Mouse (Mus musculus) mature B cell (primary cell): ENCODE data around the gene Sbf2.
"Not testable (repeated sequence)": the region's sequence is repeated elsewhere in the genome, so short reads cannot be mapped to it uniquely, and the experiment has no call there.

Source experiments
- in situ Hi-C: fragments of 300-500 bp; cut with MboI; formaldehyde crosslinking; loops from 2 replicates; pipeline ENCODE4 v1.14.3; 2019

Gene Sbf2

DNA sequence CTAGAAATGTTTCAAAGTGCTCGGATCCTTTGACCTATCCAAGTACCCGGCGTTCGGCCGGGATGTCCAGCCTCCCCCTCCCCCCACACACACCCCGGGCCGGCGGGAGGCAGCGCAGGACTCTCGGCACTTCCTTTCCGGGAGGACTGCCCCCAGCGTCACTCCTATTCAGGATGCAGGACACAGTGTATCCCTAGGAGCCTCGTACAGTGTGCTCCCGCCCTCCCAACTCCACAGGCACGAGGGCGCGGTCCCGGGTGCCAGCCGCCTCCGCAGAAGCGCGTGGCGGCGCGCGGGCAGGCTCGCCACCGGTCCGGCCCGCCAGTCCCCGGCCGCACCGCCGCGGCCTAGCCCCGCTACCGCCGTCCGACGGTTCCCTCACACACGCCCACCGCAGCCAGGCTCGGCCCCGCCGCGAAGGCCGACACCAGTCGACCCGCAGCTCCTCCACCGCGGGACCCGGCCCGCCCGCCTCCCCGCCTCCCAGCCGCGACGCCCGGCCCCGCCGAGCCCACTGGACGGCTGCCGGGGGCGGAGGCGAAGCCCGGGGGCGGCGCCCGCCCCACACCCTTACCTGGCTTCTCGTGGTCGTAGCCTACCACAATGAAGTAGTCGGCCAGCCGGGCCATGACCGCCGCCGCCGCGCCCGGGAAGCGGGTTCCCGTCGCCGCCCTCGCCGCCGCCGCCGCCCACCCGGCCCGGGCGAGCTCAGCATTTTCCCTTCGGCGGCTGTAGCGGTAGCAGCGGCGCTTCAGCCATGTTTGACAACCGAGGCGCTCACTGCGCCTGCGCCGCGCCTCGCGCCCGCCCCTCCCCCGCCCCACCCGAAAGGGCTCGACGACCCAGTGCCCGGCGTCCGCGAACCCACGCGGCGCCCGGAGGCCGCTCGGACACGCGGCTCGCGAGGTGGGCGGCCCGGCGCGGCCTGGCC is at the start of gene Sbf2:
Gene Sbf2 (minus strand): TSS at position 790 of the 931 bp plus-strand sequence.
- in situ Hi-C loops: no loop called here

- in situ Hi-C loops: no loop called here
Observed at GRCm38 (mm10) chr7:110658378-110658928, 43.7 kb upstream of the Sbf2 start.

- in situ Hi-C loops: no loop called here
Observed at GRCm38 (mm10) chr7:110655966-110656365, 41.2 kb upstream of the Sbf2 start.

GRCm38 (mm10) chr7:110655230-110655629 is 40.5 kb upstream of the Sbf2 start:
- in situ Hi-C loops: no loop called here

DNA sequence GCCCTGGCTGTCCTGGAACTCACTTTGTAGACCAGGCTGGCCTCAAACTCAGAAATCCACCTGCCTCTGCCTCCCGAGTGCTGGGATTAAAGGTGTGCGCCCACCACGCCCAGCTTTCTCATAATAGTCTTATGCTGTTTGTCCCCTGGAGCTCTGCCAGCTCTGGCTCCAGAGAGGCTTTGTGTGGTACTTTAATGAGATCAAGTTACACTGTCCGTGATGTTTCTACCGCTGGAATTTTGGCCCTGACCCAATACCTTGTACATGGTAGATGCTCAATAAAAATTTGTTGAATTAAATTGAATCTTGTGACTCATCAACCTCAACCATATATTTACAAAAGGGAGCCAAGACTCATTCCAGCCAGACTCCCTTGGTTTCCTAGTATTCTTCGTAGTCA is 36.4 kb upstream of the Sbf2 start:
- in situ Hi-C loops: no loop called here

DNA sequence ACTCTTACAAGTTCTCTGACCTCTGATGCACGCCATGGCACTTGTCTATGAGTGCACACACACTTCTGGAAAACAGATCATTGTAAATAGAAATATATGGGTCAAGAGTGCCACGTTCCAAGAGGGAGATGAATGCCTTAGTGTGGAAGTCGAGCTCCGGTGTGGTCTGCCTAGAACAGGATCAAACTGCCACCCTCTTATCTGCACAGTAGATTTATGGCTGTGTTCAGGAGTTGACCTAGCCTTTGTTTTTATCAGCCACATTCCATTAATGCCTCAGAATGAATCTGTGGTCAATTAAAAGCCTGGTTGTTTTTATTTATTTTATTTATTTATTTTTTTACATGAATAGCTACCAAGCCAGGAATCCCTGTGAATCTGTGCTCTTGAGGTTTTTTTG is 35.8 kb upstream of the Sbf2 start:
- in situ Hi-C loops: no loop called here

DNA sequence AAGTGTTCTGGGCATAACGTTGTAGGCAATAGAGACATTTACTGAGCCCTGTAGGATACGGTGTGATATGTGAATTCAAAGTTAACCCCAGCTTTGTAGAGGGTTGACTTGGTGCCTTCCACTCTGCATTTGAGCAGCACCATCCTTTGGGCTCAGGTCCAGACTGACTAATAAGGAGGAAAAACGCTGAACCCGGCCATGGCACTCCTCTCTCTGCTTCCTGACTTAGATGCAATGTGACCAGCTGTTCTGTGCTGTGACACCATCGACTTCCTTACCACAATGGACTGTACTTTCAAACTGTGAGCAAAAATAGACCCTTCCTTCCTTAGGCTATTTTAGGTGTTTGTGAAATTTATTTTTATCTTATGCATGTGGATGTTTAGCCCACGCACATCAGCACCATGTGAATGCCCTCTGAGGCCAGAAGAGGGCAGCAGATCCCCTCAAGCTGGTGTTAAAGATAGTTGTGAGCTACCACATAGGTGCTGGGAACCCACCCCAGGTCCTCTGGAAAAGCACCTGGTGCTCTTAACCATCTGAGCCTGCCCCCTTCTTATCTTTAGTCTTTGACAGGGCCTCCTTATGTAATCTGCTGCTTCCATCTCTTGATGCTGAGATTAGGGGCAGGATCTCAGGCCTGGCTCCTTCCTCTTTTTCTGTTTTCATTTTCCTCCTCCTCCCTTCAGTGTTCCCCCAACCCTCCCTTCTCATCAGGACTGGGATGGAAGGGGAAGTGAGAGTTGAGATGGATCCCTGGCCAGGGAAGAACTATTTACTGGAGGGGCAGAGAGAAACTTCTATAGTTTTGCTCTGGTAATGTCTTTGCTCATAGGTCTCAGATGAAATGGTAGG is 34.6 kb upstream of the Sbf2 start:
- in situ Hi-C loops: no loop called here

DNA sequence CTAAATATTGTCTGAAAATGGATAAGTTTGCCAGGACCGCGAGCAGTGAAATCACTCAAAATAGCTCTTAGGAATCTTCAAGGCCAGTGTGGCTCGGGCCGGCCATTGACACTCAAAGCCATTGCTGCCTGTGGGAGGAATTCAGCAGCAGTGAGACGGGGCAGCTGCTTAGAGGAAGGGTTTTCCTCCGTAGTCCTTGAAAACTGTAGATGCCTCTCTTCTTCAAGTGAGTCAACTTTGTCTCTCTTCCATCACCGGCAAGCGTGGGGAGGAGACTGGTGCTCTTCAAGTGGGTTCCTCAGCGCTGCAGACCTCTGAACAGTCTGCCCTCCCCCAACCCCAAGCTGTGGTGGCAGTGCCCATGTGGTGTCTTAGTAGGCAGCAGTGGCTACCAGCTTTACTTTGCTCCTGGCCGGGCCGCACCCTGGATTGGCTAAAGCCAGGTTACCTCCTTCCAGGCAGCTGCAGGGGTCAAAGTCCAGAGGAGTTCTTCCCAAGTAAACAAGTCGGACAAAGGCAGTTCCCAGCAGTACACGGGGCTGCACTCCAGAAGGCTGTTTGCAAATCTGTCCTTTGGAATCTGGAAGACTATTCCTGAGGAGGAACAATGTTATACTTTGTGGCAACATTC is 33.8 kb upstream of the Sbf2 start:
- in situ Hi-C loops: no loop called here

DNA sequence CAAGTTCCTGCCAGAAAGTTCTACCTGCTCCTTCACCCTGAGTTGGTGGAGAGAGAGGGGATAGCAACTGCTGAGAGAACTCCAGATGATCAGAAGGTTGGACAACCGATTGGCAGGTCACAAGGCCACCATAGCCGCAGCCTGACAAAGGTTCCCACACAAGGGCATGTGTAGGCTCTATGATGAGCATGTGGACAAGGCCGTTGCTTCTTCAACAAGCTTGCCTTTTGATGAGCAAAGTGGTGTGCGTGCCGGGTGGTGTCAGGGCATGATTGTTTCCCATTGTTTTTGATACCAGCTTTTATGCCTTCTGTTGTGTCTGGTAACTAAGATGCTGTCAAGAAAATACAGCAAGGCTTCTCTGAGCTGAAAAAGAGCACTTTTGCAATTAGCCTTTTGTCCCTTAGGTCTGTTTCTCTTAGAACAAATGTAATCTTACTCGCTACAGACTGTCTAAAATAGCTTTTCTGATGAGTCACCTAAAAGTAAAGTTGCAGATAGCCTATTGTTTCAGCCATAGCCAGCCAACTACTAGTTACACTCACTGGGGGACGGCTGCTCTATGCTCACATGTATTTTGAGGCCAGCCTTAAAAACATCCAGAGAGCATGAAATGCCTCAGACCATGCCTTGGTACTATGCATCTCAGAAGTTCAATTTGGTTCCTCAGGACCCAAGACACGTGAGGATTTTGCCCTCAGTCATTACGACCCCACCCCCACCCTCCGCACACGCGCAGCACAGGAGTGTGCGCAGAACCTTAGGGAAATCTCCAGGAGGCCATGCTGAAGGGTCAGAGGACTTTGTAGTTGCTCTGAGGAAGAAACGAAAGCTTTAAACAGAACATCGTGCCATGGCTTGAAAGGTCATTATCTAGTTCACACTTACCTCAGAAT is 33.1 kb upstream of the Sbf2 start:
- in situ Hi-C loops: no loop called here

DNA sequence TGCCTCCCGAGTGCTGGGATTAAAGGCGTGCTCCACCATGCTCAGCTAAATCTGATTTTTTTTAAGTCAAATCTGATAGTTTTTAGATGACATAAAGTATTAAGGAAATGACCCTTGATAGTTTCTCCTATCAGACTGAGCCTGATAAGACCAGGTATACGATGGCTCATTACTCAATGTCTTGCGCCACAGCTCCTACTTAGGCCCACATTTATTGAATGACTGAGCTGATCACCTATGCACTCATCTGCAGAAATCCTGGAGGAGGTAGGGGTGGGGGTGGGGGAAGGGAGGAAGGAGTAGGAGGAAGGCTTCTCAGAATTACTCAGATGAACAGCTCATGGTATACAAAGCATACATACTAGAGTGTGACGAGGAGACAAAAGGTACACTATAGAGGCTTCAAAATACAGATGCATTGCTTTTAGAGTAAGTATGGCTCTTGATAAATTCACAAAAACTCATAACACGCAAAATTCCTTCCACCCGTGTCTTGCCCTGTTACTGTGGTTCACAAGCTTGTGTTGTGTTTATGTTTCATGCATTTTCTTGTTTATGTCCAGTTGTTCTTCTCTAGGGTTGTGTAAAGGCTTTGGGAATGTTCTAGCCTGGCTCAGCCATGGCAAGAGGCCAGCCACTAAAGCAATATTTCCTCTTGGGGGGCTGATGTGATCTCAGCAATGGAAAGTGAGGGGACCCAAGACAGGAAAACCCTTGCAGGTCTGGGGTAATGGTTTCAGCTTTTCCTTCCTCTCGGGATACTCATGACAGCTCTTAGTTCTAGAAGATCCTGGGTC is 32.1 kb upstream of the Sbf2 start:
- in situ Hi-C loops: no loop called here

- in situ Hi-C loops: no loop called here
Observed at GRCm38 (mm10) chr7:110645859-110646258, 31.1 kb upstream of the Sbf2 start.

- in situ Hi-C loops: no loop called here
Observed at GRCm38 (mm10) chr7:110645311-110645710, 30.6 kb upstream of the Sbf2 start.

DNA sequence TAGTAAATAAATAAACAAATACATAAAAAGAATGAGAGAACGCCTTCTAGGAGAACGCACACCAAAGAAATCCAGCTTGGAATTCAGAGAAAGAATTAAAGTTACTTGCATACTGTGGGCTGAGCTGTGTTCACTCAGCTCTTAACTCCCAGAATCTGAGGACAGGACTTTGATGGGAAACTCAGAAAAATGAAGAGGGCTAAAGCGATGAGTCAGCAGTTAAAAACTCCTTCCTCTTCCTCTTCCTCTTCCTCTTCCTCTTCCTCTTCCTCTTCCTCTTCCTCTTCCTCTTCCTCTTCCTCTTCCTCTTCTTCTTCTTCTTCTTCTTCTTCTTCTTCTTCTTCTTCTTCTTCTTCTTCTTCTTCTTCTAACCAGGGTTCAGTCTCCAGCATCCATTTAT is 25.2 kb upstream of the Sbf2 start:
- in situ Hi-C loops: not testable (repeated sequence)

DNA sequence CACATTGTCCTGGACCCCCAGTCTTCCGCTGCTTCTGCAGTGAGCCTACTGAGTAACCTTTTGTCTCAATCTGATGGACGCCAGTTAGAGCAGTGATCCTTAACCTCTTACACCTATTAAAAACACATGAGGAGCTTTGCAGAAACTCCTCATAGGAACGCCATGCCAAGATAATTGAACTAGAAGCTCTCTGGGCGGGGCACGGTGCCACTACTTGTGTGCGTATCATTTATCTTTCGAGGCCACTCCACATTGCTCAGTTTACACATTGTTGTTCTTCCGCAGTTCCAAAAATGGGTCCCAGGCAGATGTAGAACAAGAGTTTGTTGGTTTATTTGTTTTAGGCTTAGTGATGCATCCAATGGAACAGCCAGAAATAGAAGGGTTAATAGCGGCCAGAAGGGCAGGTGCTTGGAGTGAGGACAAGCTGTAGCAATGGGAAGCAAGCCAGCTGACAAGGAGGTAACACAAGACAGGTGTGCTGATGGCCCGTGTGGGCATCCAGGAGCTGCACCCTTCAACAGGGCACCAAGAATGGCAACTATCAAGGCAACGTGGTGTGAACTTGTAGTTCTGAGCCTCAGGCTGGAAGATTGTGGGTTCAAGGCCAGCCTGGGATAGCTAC is 24.7 kb upstream of the Sbf2 start:
- in situ Hi-C loops: no loop called here

DNA sequence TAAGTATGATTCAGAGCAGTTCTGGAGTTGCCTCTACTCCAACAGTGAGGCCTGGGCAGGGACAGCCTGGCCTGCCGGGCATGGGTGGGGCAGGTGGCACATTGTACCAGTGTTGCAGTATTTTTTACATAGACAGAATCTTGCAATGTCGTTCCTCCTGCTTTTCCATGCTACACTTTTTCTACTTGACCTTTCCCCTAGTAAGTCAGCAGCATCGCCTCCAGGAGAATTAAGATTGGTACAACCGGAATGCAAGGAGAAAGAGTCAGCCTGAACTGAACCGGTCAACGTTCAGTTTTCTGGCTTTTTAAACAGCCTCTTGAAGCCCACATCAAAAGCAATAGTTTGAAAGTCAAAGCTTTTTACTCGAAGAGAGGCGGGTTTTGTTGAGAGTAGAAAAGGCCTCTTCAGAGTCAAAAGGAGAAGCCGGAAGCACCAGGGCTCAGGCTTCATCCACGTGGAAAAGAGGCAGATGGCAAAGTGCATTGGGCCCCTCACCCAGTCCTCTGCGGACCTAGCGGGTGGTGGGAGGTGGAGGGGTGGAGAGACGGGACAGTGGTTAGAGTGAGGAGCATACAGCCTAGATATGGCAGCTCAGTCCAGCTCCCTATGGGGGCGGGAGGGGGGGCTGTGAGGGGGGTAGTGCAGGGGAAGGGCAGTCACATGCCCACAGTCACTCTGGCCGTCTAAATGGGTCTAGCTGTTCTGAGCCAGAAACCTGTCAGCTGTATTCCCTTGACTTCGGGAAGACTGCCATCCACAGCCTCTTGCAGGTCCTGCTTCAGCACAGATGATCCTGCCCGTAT is 23.8 kb upstream of the Sbf2 start:
- in situ Hi-C loops: no loop called here

DNA sequence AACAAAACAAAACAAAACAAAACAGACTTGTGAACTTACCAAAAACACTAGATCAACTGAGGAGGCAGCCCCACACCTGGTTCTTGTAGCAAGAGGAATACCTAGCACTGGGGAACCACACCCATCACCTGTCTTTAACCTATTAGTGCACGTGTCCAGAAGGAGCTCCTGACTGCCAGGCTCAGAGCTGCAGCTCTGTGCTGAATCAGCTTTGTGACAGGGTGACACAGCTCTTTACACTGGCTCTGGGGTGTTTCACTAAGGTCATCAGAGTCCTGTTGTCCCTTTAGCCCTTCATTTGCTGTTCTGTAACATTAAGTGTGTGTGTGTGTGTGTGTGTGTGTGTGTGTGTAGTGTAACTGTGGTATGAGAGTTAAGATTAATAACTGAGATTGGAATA is 21.8 kb upstream of the Sbf2 start:
- in situ Hi-C loops: no loop called here

GRCm38 (mm10) chr7:110635929-110636328 is 21.2 kb upstream of the Sbf2 start:
- in situ Hi-C loops: no loop called here

DNA sequence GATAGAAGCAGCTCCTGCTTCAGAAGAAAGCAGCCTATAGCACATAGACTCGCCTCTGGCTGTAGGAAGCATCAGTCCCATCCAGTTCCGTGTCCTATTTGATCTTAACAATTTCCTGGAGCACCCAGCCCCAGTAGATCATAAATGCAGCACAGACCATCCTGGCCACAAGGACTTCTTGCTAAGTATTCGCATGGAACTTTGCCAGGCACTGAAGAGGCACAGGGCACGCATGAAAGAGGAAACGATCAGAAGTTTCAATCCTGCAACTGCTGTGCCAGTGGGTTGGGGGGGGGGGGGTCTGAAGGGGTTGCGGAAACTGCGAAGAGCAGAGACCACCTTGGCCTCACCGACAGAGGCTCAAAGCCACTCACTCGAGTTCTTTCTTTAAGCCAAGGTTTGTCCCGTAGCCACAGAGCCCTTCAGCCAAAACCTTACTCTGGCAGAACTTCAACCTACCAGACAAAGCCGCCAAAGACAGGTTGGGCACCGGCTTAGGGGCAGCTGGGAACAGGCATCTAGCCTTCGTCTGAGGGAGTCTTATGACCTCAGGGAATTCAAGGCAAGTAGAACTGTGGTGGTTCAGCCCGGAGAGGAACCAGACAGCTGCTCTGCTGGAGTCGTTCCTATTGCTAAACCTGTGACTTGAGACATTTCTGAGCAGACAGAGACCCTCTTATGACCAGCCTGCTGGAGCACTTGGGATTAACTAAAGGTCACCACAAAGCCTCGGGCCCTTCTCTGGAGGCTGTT is 16.6 kb upstream of the Sbf2 start:
- in situ Hi-C loops: no loop called here
